Mouse (Mus musculus): Measurements from ENCODE around the gene Mpst. TPM values are rescaled to one million over a fixed set of nuclear protein-coding genes. Genes with fewer than 3 reads are reported as not detected.

Mpst gene
- polyA plus RNA-seq, 1 experiment from 2014 or later = 5.9 TPM

DNA sequence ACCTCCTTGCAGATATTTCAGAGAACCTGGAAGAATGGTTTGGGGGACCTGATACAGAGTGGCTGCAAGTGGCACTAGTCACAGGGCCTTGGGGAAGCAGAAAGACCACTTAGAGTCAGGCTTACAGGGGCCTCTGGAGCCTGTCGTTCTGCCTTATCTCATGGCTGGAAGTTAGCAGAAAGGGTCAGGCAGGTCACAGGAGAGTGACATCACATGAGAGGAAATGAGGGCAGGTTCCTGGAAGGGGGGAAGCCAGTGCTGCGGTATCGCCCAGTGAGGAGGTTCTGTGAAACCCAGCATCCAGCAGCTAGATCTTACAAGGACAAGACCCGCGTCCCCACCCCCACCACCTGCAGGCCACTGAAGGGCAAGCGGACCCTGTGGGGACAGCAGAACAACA is 42.9 kb downstream of the Mpst start:
- H3K36me3 ChIP-seq (ENCODE audit: control insufficient read depth, insufficient read depth, low read length) = no peaks in the 10 kb centered on the region
- H3K4me1 ChIP-seq (ENCODE audit: control insufficient read depth, insufficient read depth, low read length) = 0 out of 2 replicates have a peak, but pooled peaks cover 2% of the 10 kb centered on the region
- H3K4me2 ChIP-seq (ENCODE audit: low read length) = no peak overlapping the region
- H3K9ac ChIP-seq (ENCODE audit: low read length) = no peak overlapping the region
- ATAC-seq (no peak), DNase-seq (ENCODE audit: low spot score) (no peak)
- no peak overlapping the region for H3K27ac ChIP-seq (ENCODE audit: low read depth, low read length)
- no peaks in the 10 kb centered on the region for H3K9me3 ChIP-seq (replicated peaks; ENCODE audit: control insufficient read depth, low read length)
- no peak overlapping the region for H3K4me3 ChIP-seq (ENCODE audit: low read depth, low read length)
- WGBS = 86% methylated on average over 6 of the region's 6 CpGs
- no peaks in the 10 kb centered on the region for H3K27me3 ChIP-seq (replicated peaks; ENCODE audit: control insufficient read depth, insufficient read depth, low read length)

DNA sequence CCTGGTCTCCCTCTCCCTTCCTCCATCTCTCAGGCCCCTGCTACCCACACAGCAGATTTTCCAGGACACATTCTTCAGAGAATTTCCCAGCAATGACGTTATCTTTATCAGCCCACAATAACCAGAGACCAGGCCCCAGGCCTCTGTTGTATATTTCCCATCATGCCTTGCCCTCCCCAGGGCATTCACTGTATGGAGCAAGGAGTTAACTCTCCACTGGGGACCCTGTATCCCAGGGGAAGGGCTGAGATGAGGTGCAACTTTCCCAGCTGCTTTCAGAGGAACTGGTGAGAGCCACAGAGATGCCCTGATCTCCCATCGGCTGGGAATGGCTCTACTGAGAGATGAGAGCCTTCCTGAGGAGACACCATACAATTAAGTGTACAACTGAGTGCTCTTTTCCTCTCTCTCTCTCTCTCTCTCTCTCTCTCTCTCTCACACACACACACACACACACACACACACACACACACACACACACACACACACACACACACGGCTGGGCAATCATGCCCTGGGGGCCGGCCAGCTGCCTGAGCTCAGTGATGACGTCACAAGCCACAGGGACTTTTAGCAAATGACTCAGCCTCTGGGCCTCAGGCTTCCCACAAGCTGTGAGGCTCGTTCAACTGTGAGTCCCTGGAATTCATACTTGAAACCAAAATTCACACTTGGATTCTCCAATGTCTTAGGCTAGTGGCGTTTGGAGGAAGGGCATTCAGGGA is 43.6 kb downstream of the Mpst start:
- Histone ChIP-seq H3K4me3 (ENCODE audit: low read depth, low read length) (no peak overlapping the region), H3K4me2 (ENCODE audit: low read length) (no peak overlapping the region), H3K9ac (ENCODE audit: low read length) (no peak overlapping the region), H3K27me3 (replicated peaks; ENCODE audit: control insufficient read depth, insufficient read depth, low read length) (no peaks in the 10 kb centered on the region), H3K36me3 (ENCODE audit: control insufficient read depth, insufficient read depth, low read length) (no peaks in the 10 kb centered on the region), H3K4me1 (ENCODE audit: control insufficient read depth, insufficient read depth, low read length) (0 out of 2 replicates have a peak, but pooled peaks cover 2% of the 10 kb centered on the region), H3K27ac (ENCODE audit: low read depth, low read length) (no peak overlapping the region), H3K9me3 (replicated peaks; ENCODE audit: control insufficient read depth, low read length) (no peaks in the 10 kb centered on the region)
- DNase-seq (ENCODE audit: low spot score) (peak; percentile 51), ATAC-seq (no peak)
- 36% methylated on average over 7 of the region's 7 CpGs for WGBS

DNA sequence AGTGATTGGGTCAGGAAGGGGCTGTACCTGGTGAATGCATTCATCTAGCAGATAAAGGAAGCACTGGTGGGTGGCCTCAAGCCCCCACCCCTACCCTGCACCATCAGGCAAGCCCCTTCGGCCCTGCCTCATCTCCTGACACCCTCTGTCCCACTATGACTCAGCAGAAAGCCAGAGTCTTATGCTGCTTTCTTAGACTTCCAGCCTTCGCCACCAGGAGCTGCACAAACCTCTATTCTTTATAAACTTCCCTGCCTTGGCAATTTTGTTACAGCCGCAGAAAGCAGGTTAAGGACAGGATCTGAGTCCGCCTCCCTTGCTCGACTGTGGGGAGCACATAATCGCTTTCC is 44.2 kb downstream of the Mpst start:
- WGBS = 79% methylated on average over 6 of the region's 6 CpGs
- ATAC-seq (no peak), DNase-seq (ENCODE audit: low spot score) (no peak)
- H3K27me3 ChIP-seq (replicated peaks; ENCODE audit: control insufficient read depth, insufficient read depth, low read length) = no peaks in the 10 kb centered on the region
- H3K4me1 ChIP-seq (ENCODE audit: control insufficient read depth, insufficient read depth, low read length) = 0 out of 2 replicates have a peak, but pooled peaks cover 2% of the 10 kb centered on the region
- H3K4me3 ChIP-seq (ENCODE audit: low read depth, low read length) = no peak overlapping the region
- no peak overlapping the region for H3K4me2 ChIP-seq (ENCODE audit: low read length)
- H3K27ac ChIP-seq (ENCODE audit: low read depth, low read length) = no peak overlapping the region
- no peaks in the 10 kb centered on the region for H3K9me3 ChIP-seq (replicated peaks; ENCODE audit: control insufficient read depth, low read length)
- no peak overlapping the region for H3K9ac ChIP-seq (ENCODE audit: low read length)
- H3K36me3 ChIP-seq (ENCODE audit: control insufficient read depth, insufficient read depth, low read length) = no peaks in the 10 kb centered on the region

DNA sequence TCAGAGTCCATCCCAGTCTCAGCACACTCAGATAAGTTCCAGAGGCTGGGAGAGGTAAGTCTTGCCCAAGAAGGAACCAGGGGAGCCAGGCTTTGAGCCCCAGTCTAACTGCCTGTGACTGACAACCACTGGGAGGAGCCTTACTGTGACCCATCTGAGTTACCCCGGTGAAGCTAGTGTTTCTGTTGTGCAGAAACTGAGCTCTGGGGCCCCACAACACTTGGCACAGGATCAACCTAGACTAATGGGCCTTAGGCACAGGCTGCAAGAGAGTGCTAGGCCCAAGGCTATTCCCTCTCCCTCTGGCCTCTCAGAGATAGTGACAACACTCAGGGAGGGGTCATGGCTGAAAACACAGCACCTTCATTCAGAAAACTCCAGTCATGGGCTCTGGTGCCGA is 45.0 kb downstream of the Mpst start:
- 74% methylated on average over 2 of the region's 2 CpGs for WGBS
- Histone ChIP-seq H3K9me3 (replicated peaks; ENCODE audit: control insufficient read depth, low read length) (no peaks in the 10 kb centered on the region), H3K27ac (ENCODE audit: low read depth, low read length) (no peak overlapping the region), H3K36me3 (ENCODE audit: control insufficient read depth, insufficient read depth, low read length) (no peaks in the 10 kb centered on the region), H3K4me1 (ENCODE audit: control insufficient read depth, insufficient read depth, low read length) (0 out of 2 replicates have a peak, but pooled peaks cover 2% of the 10 kb centered on the region), H3K9ac (ENCODE audit: low read length) (no peak overlapping the region), H3K4me3 (ENCODE audit: low read depth, low read length) (no peak overlapping the region), H3K27me3 (replicated peaks; ENCODE audit: control insufficient read depth, insufficient read depth, low read length) (no peaks in the 10 kb centered on the region), H3K4me2 (ENCODE audit: low read length) (no peak overlapping the region)
- DNase-seq (ENCODE audit: low spot score) = no peak
- no peak for ATAC-seq

DNA sequence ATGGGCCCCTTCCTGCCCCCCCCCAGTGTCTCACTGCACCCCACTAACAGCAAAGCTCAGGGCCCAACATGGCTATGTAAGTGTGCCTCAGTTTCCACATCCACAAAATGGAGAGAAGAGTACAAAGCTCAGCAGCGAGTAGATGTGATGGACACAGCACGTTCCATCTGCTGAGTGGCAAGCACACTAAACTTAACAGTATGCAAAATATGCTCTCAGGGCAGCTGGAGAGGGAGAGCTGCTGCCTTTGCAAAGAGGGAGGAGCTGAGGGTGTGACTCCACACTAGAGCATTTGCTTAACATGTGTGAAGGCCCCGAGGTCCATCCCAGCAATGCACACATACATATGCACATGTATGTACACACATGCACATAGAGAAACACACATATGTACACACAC is 46.7 kb downstream of the Mpst start:
- no peak overlapping the region for H3K4me3 ChIP-seq (ENCODE audit: low read depth, low read length)
- DNase-seq (ENCODE audit: low spot score) (no peak), ATAC-seq (no peak)
- no peak overlapping the region for H3K9ac ChIP-seq (ENCODE audit: low read length)
- no peak overlapping the region for H3K27ac ChIP-seq (ENCODE audit: low read depth, low read length)
- H3K36me3 ChIP-seq (ENCODE audit: control insufficient read depth, insufficient read depth, low read length) = no peaks in the 10 kb centered on the region
- no peaks in the 10 kb centered on the region for H3K4me1 ChIP-seq (ENCODE audit: control insufficient read depth, insufficient read depth, low read length)
- H3K27me3 ChIP-seq (replicated peaks; ENCODE audit: control insufficient read depth, insufficient read depth, low read length) = no peaks in the 10 kb centered on the region
- H3K4me2 ChIP-seq (ENCODE audit: low read length) = no peak overlapping the region
- WGBS = 74% methylated on average over 3 of the region's 3 CpGs
- no peaks in the 10 kb centered on the region for H3K9me3 ChIP-seq (replicated peaks; ENCODE audit: control insufficient read depth, low read length)

DNA sequence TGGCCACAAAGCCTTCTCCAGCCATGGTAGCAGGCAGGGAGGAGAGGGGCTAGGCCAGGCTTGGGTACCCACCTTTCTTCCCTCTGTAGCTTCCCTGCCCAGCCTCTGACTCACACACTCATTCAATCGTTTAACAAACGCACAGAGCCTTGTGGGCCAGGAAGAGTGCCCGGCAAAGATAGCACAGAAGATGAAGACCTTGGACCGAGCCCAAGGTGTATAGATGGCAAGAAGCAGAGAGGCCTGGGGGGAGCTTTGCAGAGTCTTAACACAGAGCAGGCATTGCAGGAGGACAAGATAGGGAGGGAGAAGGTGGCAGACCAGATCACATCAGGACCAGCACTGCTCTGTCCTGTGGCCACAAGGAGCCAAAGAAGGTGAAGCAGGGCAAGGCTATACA is 49.0 kb downstream of the Mpst start:
- H3K4me2 ChIP-seq (ENCODE audit: low read length) = no peak overlapping the region
- H3K9me3 ChIP-seq (replicated peaks; ENCODE audit: control insufficient read depth, low read length) = no peaks in the 10 kb centered on the region
- no peak overlapping the region for H3K9ac ChIP-seq (ENCODE audit: low read length)
- no peak for ATAC-seq
- DNase-seq (ENCODE audit: low spot score) = no peak
- no peak overlapping the region for H3K4me3 ChIP-seq (ENCODE audit: low read depth, low read length)
- no peak overlapping the region for H3K27ac ChIP-seq (ENCODE audit: low read depth, low read length)
- WGBS = 63% methylated on average over 4 of the region's 4 CpGs
- H3K4me1 ChIP-seq (ENCODE audit: control insufficient read depth, insufficient read depth, low read length) = no peaks in the 10 kb centered on the region
- no peaks in the 10 kb centered on the region for H3K27me3 ChIP-seq (replicated peaks; ENCODE audit: control insufficient read depth, insufficient read depth, low read length)
- no peaks in the 10 kb centered on the region for H3K36me3 ChIP-seq (ENCODE audit: control insufficient read depth, insufficient read depth, low read length)

DNA sequence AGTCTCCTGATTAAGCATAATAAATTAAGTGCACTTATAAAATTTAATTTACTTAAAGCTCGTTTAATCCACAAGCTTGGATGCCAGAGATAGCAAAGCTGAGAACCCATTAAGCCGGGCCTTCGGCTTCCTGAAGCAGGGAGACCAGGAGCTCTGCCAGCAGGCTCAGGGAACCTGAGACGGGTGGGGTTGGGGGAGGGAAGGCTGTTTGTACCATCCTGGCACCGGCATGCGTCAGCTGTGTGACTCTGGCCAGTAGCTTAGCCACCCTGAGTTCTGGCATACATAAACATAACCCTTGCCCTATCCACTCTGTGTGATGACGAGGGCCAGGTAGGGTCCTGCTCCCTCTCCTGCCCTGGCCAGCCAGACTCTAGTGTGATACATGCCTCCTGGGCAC is 49.8 kb downstream of the Mpst start:
- no peaks in the 10 kb centered on the region for H3K27me3 ChIP-seq (replicated peaks; ENCODE audit: control insufficient read depth, insufficient read depth, low read length)
- no peaks in the 10 kb centered on the region for H3K9me3 ChIP-seq (replicated peaks; ENCODE audit: control insufficient read depth, low read length)
- no peak overlapping the region for H3K9ac ChIP-seq (ENCODE audit: low read length)
- no peak overlapping the region for H3K27ac ChIP-seq (ENCODE audit: low read depth, low read length)
- ATAC-seq (no peak), DNase-seq (ENCODE audit: low spot score) (no peak)
- no peaks in the 10 kb centered on the region for H3K36me3 ChIP-seq (ENCODE audit: control insufficient read depth, insufficient read depth, low read length)
- 42% methylated on average over 7 of the region's 7 CpGs for WGBS
- H3K4me3 ChIP-seq (ENCODE audit: low read depth, low read length) = no peak overlapping the region
- H3K4me1 ChIP-seq (ENCODE audit: control insufficient read depth, insufficient read depth, low read length) = no peaks in the 10 kb centered on the region
- no peak overlapping the region for H3K4me2 ChIP-seq (ENCODE audit: low read length)

DNA sequence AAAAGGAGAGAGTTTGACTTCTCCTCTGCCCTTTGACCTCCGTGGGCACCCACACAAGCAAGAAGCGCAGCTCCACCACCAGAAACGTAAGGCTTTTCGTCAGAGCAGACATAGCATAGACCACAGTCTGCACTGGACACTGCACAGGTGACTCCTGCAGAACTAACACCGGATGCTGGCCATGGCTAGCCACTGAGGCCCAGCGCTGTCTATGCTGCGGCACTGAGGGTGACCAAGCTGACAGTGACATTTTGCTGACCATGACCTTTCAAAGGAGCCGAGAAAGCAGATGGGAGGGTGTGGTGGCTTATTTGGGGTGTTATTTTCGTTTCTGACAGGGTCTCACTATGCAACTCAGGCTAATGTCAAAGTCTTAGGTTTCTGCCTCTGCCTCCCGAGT is 51.0 kb downstream of the Mpst start:
- no peaks in the 10 kb centered on the region for H3K4me1 ChIP-seq (ENCODE audit: control insufficient read depth, insufficient read depth, low read length)
- H3K4me3 ChIP-seq (ENCODE audit: low read depth, low read length) = no peak overlapping the region
- ATAC-seq (no peak), DNase-seq (ENCODE audit: low spot score) (no peak)
- no peaks in the 10 kb centered on the region for H3K9me3 ChIP-seq (replicated peaks; ENCODE audit: control insufficient read depth, low read length)
- no peaks in the 10 kb centered on the region for H3K27me3 ChIP-seq (replicated peaks; ENCODE audit: control insufficient read depth, insufficient read depth, low read length)
- H3K36me3 ChIP-seq (ENCODE audit: control insufficient read depth, insufficient read depth, low read length) = no peaks in the 10 kb centered on the region
- H3K9ac ChIP-seq (ENCODE audit: low read length) = no peak overlapping the region
- H3K27ac ChIP-seq (ENCODE audit: low read depth, low read length) = no peak overlapping the region
- H3K4me2 ChIP-seq (ENCODE audit: low read length) = no peak overlapping the region
- 82% methylated on average over 10 of the region's 10 CpGs for WGBS

DNA sequence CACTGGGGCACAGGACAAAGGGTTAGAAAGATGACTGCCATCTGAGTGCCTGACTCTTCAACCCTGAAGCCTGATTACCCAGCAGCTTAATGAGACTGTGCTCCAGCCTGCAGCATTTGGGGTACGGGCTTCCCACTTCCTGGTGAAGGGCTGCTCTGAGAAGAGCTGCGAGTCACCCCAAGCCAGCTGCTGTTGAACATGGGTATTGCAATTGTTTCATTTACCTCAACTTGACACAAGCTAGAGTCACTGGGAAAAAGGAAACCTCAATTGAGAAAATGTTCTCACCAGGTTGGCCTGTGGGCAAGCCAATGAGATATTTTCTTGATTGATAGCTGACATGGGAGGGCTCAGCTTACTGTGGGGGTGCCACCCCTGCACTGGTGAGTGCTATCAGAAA is 56.8 kb downstream of the Mpst start:
- ATAC-seq = no peak
- H3K4me3 ChIP-seq (ENCODE audit: low read depth, low read length) = no peak overlapping the region
- WGBS = 80% methylated on average over 2 of the region's 2 CpGs
- no peak overlapping the region for H3K9ac ChIP-seq (ENCODE audit: low read length)
- no peak for DNase-seq (ENCODE audit: low spot score)
- no peak overlapping the region for H3K27ac ChIP-seq (ENCODE audit: low read depth, low read length)
- H3K9me3 ChIP-seq (replicated peaks; ENCODE audit: control insufficient read depth, low read length) = no peaks in the 10 kb centered on the region
- H3K4me2 ChIP-seq (ENCODE audit: low read length) = no peak overlapping the region
- no peaks in the 10 kb centered on the region for H3K4me1 ChIP-seq (ENCODE audit: control insufficient read depth, insufficient read depth, low read length)
- no peaks in the 10 kb centered on the region for H3K27me3 ChIP-seq (replicated peaks; ENCODE audit: control insufficient read depth, insufficient read depth, low read length)
- no peaks in the 10 kb centered on the region for H3K36me3 ChIP-seq (ENCODE audit: control insufficient read depth, insufficient read depth, low read length)
